Mouse (Mus musculus) brain, embryonic 14.5 days (tissue): Measurements from ENCODE around the gene Zfp282.

ENCODE experiments used
- CTCF ChIP-seq: fragments of 200-500 bp; IDR thresholded peaks from 2 replicates; pipeline ENCODE4 v1.5.1; 2012; ENCODE audit warnings: inconsistent platforms, mild to moderate bottlenecking, moderate library complexity, borderline replicate concordance; ENCODE audit not compliant: insufficient read depth, insufficient read length; ENCODE audit errors: extremely low read depth
- POLR2A ChIP-seq: fragments of 200-500 bp; IDR thresholded peaks from 2 replicates; pipeline ENCODE4 v1.6.1; 2012; ENCODE audit warnings: mild to moderate bottlenecking, inconsistent platforms, borderline replicate concordance; ENCODE audit not compliant: poor library complexity, insufficient read depth, insufficient read length, severe bottlenecking; ENCODE audit errors: extremely low read depth

- TF ChIP-seq POLR2A (no peak), CTCF (no peak)
Observed at GRCm38 (mm10) chr6:47879049-47879716, 2.2 kb downstream of the Zfp282 start.
